Mouse (Mus musculus) heart, postnatal 0 days (tissue): ENCODE measurements around the gene H13. TPM values are rescaled to one million over a fixed set of nuclear protein-coding genes. Genes with fewer than 3 reads are reported as not detected.

Experiments
- ATAC-seq: fragments of 200-750 bp; cut with Nextera tagmentation; 2 replicates; pipeline ENCODE4 v1.8.0; 2017; ENCODE audit warnings: low read depth, moderate number of reproducible peaks, moderate library complexity; ENCODE audit not compliant: insufficient read depth
- DNase-seq: peaks from one replicate; pipeline ENCODE4 v3.0.0-alpha.2; 2016; ENCODE audit warnings: low spot score
- H3K27ac ChIP-seq: fragments of 300-500 bp; sonication (generic); 2 replicates; pipeline ENCODE4 v1.5.1; 2014; ENCODE audit warnings: low read depth, mild to moderate bottlenecking
- H3K27me3 ChIP-seq: fragments of 300-500 bp; sonication (generic); 2 replicates; pipeline ENCODE4 v1.6.1; 2014; ENCODE audit warnings: low read length, mixed read lengths; ENCODE audit not compliant: control insufficient read depth, insufficient read depth
- H3K36me3 ChIP-seq: fragments of 300-500 bp; sonication (generic); replicated peaks from 2 replicates; pipeline ENCODE4 v1.6.1; 2014; ENCODE audit warnings: low read length, mixed read lengths; ENCODE audit not compliant: control insufficient read depth, insufficient read depth
- H3K4me1 ChIP-seq: fragments of 300-500 bp; sonication (generic); 2 replicates; pipeline ENCODE4 v1.6.1; 2014; ENCODE audit warnings: antibody characterized with exemption; ENCODE audit not compliant: control insufficient read depth, insufficient read depth
- H3K4me2 ChIP-seq: fragments of 300-500 bp; sonication (generic); 2 replicates; pipeline ENCODE4 v1.6.1; 2014; ENCODE audit warnings: low read depth, mild to moderate bottlenecking, low read length, moderate library complexity
- H3K4me3 ChIP-seq: fragments of 300-500 bp; sonication (generic); 2 replicates; pipeline ENCODE4 v1.5.1; 2014; ENCODE audit warnings: low read depth, low read length
- H3K9ac ChIP-seq: fragments of 300-500 bp; sonication (generic); replicated peaks from 2 replicates; pipeline ENCODE4 v1.6.1; 2014; ENCODE audit warnings: low read depth, low read length, mixed read lengths
- H3K9me3 ChIP-seq: fragments of 300-500 bp; sonication (generic); replicated peaks from 2 replicates; pipeline ENCODE4 v1.6.1; 2016; ENCODE audit warnings: low read length; ENCODE audit not compliant: control insufficient read depth
- CTCF ChIP-seq: IDR thresholded peaks from 2 replicates; pipeline ENCODE4 v1.5.1; 2016; ENCODE audit warnings: antibody characterized with exemption, control low read depth, low read depth
- EP300 ChIP-seq: IDR thresholded peaks from 2 replicates; pipeline ENCODE4 v1.6.1; 2016; ENCODE audit warnings: antibody characterized with exemption, low read depth
- WGBS: fragments of 180-500 bp; shearing (Covaris S2); extraction: QIAGEN DNeasy Blood & Tissue Kit; methylation state at CpG from one replicate; pipeline ENCODE4 v1.1.7; 2014; 5-methylcytosine and 5-hydroxymethylcytosine counted together
- polyA plus RNA-seq: library from polyadenylated mRNA; unstranded; fragments of >200 nt; fragmentation: Nextera tagmentation; extraction: Ambion mirVana; gene quantifications from 2 replicates; pipeline ENCODE4 v1.2.1, GENCODE M21; 2015
- total RNA-seq: library from RNA; depleted of rRNA; stranded (reverse); fragments of >200 nt; gene quantifications from 2 replicates; pipeline ENCODE4 v1.2.3, GENCODE M21; 2014; ENCODE audit warnings: low replicate concordance

The H13 gene
- total and polyA plus RNA-seq, 2 experiments from 2014 or later: 55.0 to 68.6 TPM

- ATAC-seq: no peak
- Histone ChIP-seq H3K9ac (no peak overlapping the region), H3K36me3 (no peaks in the 10 kb centered on the region), H3K4me2 (peak overlapping the region; percentile 73; the same call in 1 of the 2 replicates), H3K9me3 (no peaks in the 10 kb centered on the region), H3K4me3 (no peak overlapping the region), H3K27ac (peak overlapping the region; percentile 89), H3K4me1 (peaks cover 19% of the 10 kb centered on the region; the same call in 1 of the 2 replicates), H3K27me3 (no peaks in the 10 kb centered on the region)
- TF ChIP-seq CTCF (no peak), EP300 (no peak)
- WGBS: 33% methylated on average over 3 of the region's 3 CpGs
- DNase-seq: no peak
Observed at GRCm38 (mm10) chr2:152739842-152740260, 70.6 kb downstream of the H13 start.

DNA sequence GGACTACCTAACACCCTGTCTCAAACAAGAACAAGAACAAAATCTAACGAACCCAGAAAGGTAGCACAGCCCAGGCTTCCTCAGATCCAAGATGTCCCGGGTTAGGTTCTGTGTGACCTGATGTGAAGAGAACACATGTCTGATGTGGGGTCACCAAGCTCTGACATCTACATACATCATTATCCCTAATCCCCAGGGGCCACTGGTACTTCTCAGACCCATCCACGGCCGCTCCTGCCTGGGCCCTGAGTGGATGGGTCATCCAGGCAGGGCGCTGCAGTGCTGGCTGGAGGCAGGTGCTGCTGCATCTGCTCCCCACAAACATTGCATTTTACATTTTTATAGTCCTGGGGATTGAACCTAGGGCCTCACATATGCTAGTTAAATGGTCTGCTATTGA, 71.2 kb downstream of the H13 start:
- no peaks in the 10 kb centered on the region for H3K27me3 ChIP-seq
- no peak for DNase-seq
- no peak overlapping the region for H3K4me2 ChIP-seq

DNA sequence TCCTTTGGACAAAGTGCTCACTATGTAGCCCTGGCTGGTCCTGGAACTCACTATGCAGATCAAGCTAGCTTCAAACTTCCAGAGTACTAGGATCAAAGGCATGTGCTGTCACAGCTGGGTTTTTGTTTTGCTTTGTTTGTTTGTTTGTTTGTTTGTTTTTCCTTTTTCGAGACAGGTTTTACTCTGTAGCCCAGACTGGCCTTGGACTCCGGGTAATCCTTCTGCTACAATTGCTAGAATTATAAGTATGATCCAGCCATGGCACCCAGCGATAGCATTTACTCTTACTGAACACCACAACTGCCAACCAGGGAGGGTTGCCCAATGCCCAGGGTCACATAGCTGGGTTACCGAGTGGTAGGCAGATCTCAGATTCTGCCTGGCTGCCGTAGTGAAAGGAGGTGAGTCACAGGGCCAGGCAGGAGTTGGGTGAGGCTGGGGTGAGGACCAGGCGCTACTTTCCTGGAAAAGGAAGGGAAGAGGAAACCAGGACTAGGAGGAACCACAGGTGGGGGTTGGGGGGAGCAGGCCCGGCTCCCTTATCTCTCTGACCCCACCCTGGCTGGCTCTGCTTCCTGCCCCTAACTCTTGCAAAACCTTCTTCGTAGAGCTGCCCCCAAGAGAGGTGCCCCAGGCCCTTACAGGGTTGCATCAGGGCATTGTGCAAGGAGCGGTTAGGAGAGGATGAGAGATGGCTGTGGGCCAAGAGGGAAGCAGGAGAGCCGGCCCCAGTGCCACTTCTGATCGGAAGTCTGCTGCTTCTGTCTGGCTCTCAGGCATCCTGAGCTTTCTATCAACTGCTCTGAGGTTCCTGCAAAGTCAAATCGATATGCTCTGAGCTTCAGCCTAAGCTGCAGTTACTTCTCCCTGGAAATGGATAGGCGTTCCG, 72.1 kb downstream of the H13 start:
- ATAC-seq (peak; percentile 32), DNase-seq (peak; percentile 95)
- Histone ChIP-seq H3K4me3 (no peak overlapping the region), H3K9me3 (no peaks in the 10 kb centered on the region), H3K9ac (peak overlapping the region; percentile 17; the same call in 1 of the 2 replicates), H3K36me3 (no peaks in the 10 kb centered on the region), H3K27ac (peak overlapping the region; percentile 79), H3K4me2 (peak overlapping the region; percentile 46), H3K4me1 (peaks cover 19% of the 10 kb centered on the region; the same call in 1 of the 2 replicates), H3K27me3 (no peaks in the 10 kb centered on the region)
- TF ChIP-seq EP300 (no peak), CTCF (no peak)
- WGBS: 32% methylated on average over 14 of the region's 14 CpGs

More for the DNA sequence above, 71.2 kb downstream of the H13 start:
- WGBS: 89% methylated on average over 5 of the region's 5 CpGs
- Histone ChIP-seq H3K36me3 (no peaks in the 10 kb centered on the region), H3K9me3 (no peaks in the 10 kb centered on the region), H3K9ac (no peak overlapping the region), H3K4me3 (no peak overlapping the region), H3K27ac (no peak overlapping the region), H3K4me1 (peaks cover 19% of the 10 kb centered on the region; the same call in 1 of the 2 replicates)
- TF ChIP-seq CTCF: no peak
- no peak for TF ChIP-seq EP300
- no peak for ATAC-seq

DNA sequence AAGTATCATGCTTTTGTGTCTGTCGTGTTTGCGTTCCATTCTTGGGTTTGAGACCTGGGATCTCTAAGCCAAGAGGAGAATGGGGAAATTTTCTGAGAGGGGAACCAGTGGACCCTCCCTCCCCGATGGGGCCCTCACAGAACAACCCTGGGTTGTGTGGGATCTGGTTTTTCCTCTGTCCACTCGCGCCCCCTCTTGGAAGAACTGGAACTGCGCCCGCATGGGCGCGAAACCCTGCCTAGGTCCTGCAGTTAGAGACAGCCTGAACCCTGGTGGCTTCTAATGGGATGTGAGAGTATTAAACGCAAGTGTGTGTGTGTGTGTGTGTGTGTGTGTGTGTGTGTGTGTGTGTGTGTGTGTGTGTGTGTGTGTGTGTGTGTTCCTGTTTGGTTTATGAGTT, 73.2 kb downstream of the H13 start:
- peak; percentile 66 for TF ChIP-seq CTCF
- TF ChIP-seq EP300: no peak
- Histone ChIP-seq H3K4me3 (no peak overlapping the region), H3K4me2 (peak overlapping the region; percentile 46), H3K36me3 (no peaks in the 10 kb centered on the region), H3K4me1 (peaks cover 19% of the 10 kb centered on the region; the same call in 1 of the 2 replicates), H3K9ac (no peak overlapping the region), H3K27me3 (no peaks in the 10 kb centered on the region), H3K9me3 (no peaks in the 10 kb centered on the region), H3K27ac (peak overlapping the region; percentile 79)
- DNase-seq (peak; percentile 74), ATAC-seq (peak; percentile 53; the same call in 1 of the 2 replicates)
- 32% methylated on average over 10 of the region's 10 CpGs for WGBS

GRCm38 (mm10) chr2:152753944-152754711, 84.9 kb downstream of the H13 start, which contains the start of gene Cox4i2:
TSS of gene Cox4i2 (plus strand) at chr2:152754173.
- H3K4me2 ChIP-seq: peak within 1 kb of the TSS; percentile 67
- DNase-seq (no peak), ATAC-seq (peak; percentile 36; the same call in 1 of the 2 replicates)
- no peaks in the 10 kb centered on the region for H3K36me3 ChIP-seq
- no peaks in the 10 kb centered on the region for H3K27me3 ChIP-seq
- TF ChIP-seq EP300: no peak
- TF ChIP-seq CTCF: no peak
- H3K4me3 ChIP-seq: peak within 1 kb of the TSS; percentile 45
- peaks cover 23% of the 10 kb centered on the region for H3K4me1 ChIP-seq
- 7% methylated on average over 30 of the region's 30 CpGs for WGBS
- H3K9me3 ChIP-seq: no peaks in the 10 kb centered on the region
- peak within 1 kb of the TSS; percentile 45; the same call in 1 of the 2 replicates for H3K9ac ChIP-seq
- peak within 1 kb of the TSS; percentile 34 for H3K27ac ChIP-seq
